Mouse (Mus musculus): ENCODE measurements around the gene Senp3. TPM values are rescaled to one million over a fixed set of nuclear protein-coding genes. Genes with fewer than 3 reads are reported as not detected.

Gene Senp3
- total RNA-seq, 2 experiments from 2014 or later, result 69.0 to 79.8 TPM

- DNase-seq (ENCODE audit: low spot score in 2 of 2), result peak; percentile 87 to 92
These were observed 1.1 kb upstream of the Senp3 start for GRCm38 (mm10) chr11:69682840-69683533.

GRCm38 (mm10) chr11:69682209-69682839, 440 bp upstream of the Senp3 start:
- no peak for DNase-seq (ENCODE audit: low spot score in 2 of 2)

- DNase-seq (ENCODE audit: low spot score in 2 of 2), result no peak
These were observed 1.6 kb downstream of the Senp3 start for GRCm38 (mm10) chr11:69680136-69680855.

- no peak for DNase-seq (ENCODE audit: low spot score in 2 of 2)
These were observed 2.7 kb downstream of the Senp3 start for GRCm38 (mm10) chr11:69679144-69679543.

- peak; percentile 97 to 98 for DNase-seq (ENCODE audit: low spot score in 2 of 2)
These were observed 9.6 kb downstream of the Senp3 start, which contains the start of gene Eif4a1 for GRCm38 (mm10) chr11:69672211-69672706. Gene Eif4a1, minus strand, starts transcription at chr11:69672423.

GRCm38 (mm10) chr11:69671726-69672124, 10.2 kb downstream of the Senp3 start:
- peak; percentile 49 to 54 for DNase-seq (ENCODE audit: low spot score in 2 of 2)

GRCm38 (mm10) chr11:69670786-69671725, 10.8 kb downstream of the Senp3 start:
- peak; percentile 96 for DNase-seq (ENCODE audit: low spot score in 2 of 2)

- no peak for DNase-seq (ENCODE audit: low spot score in 2 of 2)
These were observed 15.2 kb downstream of the Senp3 start for GRCm38 (mm10) chr11:69666665-69667005.

- no peak for DNase-seq (ENCODE audit: low spot score in 2 of 2)
These were observed 15.8 kb downstream of the Senp3 start, which contains the start of gene Cd68 for GRCm38 (mm10) chr11:69665961-69666664. Gene Cd68, minus strand, starts transcription at chr11:69666153.

GRCm38 (mm10) chr11:69665457-69665960, 16.4 kb downstream of the Senp3 start:
- no peak for DNase-seq (ENCODE audit: low spot score in 2 of 2)

GRCm38 (mm10) chr11:69664841-69665240, 17.0 kb downstream of the Senp3 start:
- DNase-seq (ENCODE audit: low spot score in 2 of 2), result no peak

- DNase-seq (ENCODE audit: low spot score in 2 of 2), result no peak
These were observed 18.1 kb downstream of the Senp3 start for GRCm38 (mm10) chr11:69663795-69664194.

- no peak for DNase-seq (ENCODE audit: low spot score in 2 of 2)
These were observed 18.8 kb downstream of the Senp3 start for GRCm38 (mm10) chr11:69662967-69663671.

GRCm38 (mm10) chr11:69662213-69662966, 19.5 kb downstream of the Senp3 start, which contains the start of gene Mpdu1:
Gene Mpdu1, minus strand, starts transcription at chr11:69662642.
- peak; percentile 88 to 89 for DNase-seq (ENCODE audit: low spot score in 2 of 2)

- DNase-seq (ENCODE audit: low spot score in 2 of 2), result no peak
These were observed 20.5 kb downstream of the Senp3 start for GRCm38 (mm10) chr11:69661221-69661881.

- DNase-seq (ENCODE audit: low spot score in 2 of 2), result no peak
These were observed 24.4 kb downstream of the Senp3 start for GRCm38 (mm10) chr11:69657462-69657881.

- no peak for DNase-seq (ENCODE audit: low spot score in 2 of 2)
These were observed 25.0 kb downstream of the Senp3 start for GRCm38 (mm10) chr11:69656617-69657461.
